Mouse (Mus musculus): Measurements from ENCODE around the gene S1pr5. TPM values are rescaled to one million over a fixed set of nuclear protein-coding genes. Genes with fewer than 3 reads are reported as not detected.
A peak's percentile ranks its signal among the peaks of the same experiment; 100 is the strongest.
"Not testable (repeated sequence)": the region's sequence is repeated elsewhere in the genome, so short reads cannot be mapped to it uniquely, and the experiment has no call there.

S1pr5 gene
- polyA plus RNA-seq, 2 experiments, result 1.6 to 2.5 TPM

DNA sequence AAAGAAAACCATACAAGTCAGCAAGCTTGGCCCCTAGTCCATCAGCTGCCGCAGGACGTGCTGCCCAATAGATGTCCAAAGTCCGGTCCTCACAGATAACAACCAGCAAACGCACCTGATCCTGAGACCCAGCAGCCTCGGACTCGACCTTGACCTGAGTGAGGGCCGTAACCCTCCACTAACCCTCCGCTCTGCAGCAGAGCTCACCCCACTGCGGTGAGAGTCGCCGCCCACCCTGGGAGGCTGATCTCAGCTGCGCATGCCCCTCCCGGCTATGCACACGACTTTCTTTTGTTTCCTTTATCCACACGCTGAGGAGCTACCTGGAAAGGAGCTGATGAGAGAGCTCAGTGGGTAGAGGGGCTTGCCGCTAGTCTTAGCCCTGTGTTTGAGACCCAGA lies 20.9 kb downstream of the S1pr5 start:
- ATAC-seq (ENCODE audit: low FRiP score, low read depth), result peak; percentile 55; the same call in 1 of the 2 replicates
- Histone ChIP-seq H3K27me3 (ENCODE audit: control insufficient read depth, insufficient read depth, low read length) (no peaks in the 10 kb centered on the region), H3K4me1 (ENCODE audit: control insufficient read depth, insufficient read depth, low read length) (peaks cover 7% of the 10 kb centered on the region), H3K36me3 (ENCODE audit: control insufficient read depth, insufficient read depth, low read length) (peaks cover 34% of the 10 kb centered on the region), H3K27ac (replicated peaks; ENCODE audit: low read depth, low read length) (peak overlapping the region; percentile 61; the same call in 1 of the 2 replicates), H3K4me3 (replicated peaks; ENCODE audit: low read length) (peak overlapping the region; percentile 24), H3K9ac (ENCODE audit: low read depth, low read length, severe bottlenecking) (peak overlapping the region; percentile 40), H3K4me2 (replicated peaks; ENCODE audit: low read depth, low read length, severe bottlenecking) (peak overlapping the region; percentile 47), H3K9me3 (ENCODE audit: control insufficient read depth, low read length) (no peaks in the 10 kb centered on the region)
- DNase-seq (ENCODE audit: low spot score), result peak; percentile 49
- WGBS, result 19% methylated on average over 16 of the region's 16 CpGs
- TF ChIP-seq POLR2A (IDR thresholded peaks at IDR 0.05; ENCODE audit: borderline replicate concordance, extremely low read depth, insufficient read depth, insufficient read length), result no peak

DNA sequence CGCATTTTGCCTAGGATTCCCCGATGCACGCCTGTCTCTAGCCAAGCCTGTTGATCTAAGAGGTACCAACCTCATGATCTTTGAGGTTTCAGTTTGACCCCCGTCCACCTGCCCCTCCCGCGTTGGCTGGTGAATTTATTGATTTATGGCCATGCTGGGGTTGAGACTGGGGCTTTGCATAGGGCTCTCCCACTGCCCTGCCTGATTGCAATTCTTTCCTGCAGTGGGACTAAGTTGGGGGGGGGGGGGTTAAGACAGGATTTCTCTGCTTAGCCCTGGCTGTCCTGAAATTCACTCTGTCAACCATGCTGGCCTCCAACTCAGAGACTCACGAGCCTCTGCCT lies 22.9 kb downstream of the S1pr5 start:
- DNase-seq (ENCODE audit: low spot score) (no peak), ATAC-seq (ENCODE audit: low FRiP score, low read depth) (no peak)
- peaks cover 10% of the 10 kb centered on the region for H3K4me1 ChIP-seq (ENCODE audit: control insufficient read depth, insufficient read depth, low read length)
- TF ChIP-seq POLR2A (IDR thresholded peaks at IDR 0.05; ENCODE audit: borderline replicate concordance, extremely low read depth, insufficient read depth, insufficient read length), result no peak
- WGBS, result 10% methylated on average over 7 of the region's 7 CpGs
- H3K36me3 ChIP-seq (ENCODE audit: control insufficient read depth, insufficient read depth, low read length), result peaks cover 14% of the 10 kb centered on the region
- no peak overlapping the region; the same call in 1 of the 2 replicates for H3K9ac ChIP-seq (ENCODE audit: low read depth, low read length, severe bottlenecking)
- peak overlapping the region; percentile 35 for H3K4me3 ChIP-seq (replicated peaks; ENCODE audit: low read length)
- H3K27me3 ChIP-seq (ENCODE audit: control insufficient read depth, insufficient read depth, low read length), result no peaks in the 10 kb centered on the region
- peak overlapping the region; percentile 60 for H3K4me2 ChIP-seq (replicated peaks; ENCODE audit: low read depth, low read length, severe bottlenecking)
- H3K9me3 ChIP-seq (ENCODE audit: control insufficient read depth, low read length), result no peaks in the 10 kb centered on the region
- no peak overlapping the region for H3K27ac ChIP-seq (replicated peaks; ENCODE audit: low read depth, low read length)

DNA sequence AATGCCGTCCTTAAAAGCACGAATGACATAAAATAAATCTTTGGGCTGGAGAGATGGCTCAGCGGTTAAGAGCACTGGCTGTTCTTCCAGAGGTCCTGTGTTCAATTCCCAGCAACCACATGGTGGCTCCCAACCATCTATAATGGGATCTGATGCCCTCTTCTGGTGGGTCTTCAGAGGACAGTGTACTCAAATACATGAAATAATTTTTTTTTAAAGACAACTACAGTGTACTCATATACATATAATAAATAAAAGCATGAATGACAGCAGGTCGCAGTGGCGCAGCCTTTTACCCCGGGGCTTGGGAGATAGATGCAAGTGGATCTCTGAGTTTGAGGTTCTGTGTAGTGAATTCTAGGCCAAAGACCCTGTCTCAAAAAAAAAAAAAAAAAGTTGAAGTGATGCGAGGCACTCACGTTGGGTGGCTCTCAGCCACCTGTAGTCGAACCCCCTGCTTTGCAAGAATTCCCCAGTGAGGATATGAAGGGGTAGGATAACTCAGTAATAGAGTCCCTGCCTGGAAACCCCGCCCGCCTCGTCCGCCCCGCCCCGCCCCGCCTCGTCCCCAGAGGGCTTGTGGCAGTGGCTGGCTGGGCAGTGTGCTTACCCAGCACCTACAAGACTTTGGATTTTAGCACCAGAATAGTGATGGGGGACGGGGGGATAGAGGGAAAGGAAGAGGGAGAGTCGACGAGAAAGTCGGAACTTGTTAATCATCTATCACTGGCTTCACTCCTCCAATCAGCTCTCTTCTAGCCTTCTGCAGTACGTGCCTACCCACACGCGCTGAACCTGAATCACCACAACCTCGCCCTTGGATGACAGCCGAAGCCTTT lies 23.4 kb downstream of the S1pr5 start:
- ATAC-seq (ENCODE audit: low FRiP score, low read depth) (peak; percentile 27; the same call in 1 of the 2 replicates), DNase-seq (ENCODE audit: low spot score) (peak; percentile 67)
- Histone ChIP-seq H3K9ac (ENCODE audit: low read depth, low read length, severe bottlenecking) (peak overlapping the region; percentile 31; the same call in 1 of the 2 replicates), H3K4me3 (replicated peaks; ENCODE audit: low read length) (peak overlapping the region; percentile 35), H3K4me2 (replicated peaks; ENCODE audit: low read depth, low read length, severe bottlenecking) (peak overlapping the region; percentile 60), H3K27me3 (ENCODE audit: control insufficient read depth, insufficient read depth, low read length) (no peaks in the 10 kb centered on the region), H3K27ac (replicated peaks; ENCODE audit: low read depth, low read length) (no peak overlapping the region), H3K4me1 (ENCODE audit: control insufficient read depth, insufficient read depth, low read length) (peaks cover 10% of the 10 kb centered on the region), H3K36me3 (ENCODE audit: control insufficient read depth, insufficient read depth, low read length) (peaks cover 8% of the 10 kb centered on the region), H3K9me3 (ENCODE audit: control insufficient read depth, low read length) (no peaks in the 10 kb centered on the region)
- 18% methylated on average over 26 of the region's 26 CpGs for WGBS
- TF ChIP-seq POLR2A (IDR thresholded peaks at IDR 0.05; ENCODE audit: borderline replicate concordance, extremely low read depth, insufficient read depth, insufficient read length), result no peak

DNA sequence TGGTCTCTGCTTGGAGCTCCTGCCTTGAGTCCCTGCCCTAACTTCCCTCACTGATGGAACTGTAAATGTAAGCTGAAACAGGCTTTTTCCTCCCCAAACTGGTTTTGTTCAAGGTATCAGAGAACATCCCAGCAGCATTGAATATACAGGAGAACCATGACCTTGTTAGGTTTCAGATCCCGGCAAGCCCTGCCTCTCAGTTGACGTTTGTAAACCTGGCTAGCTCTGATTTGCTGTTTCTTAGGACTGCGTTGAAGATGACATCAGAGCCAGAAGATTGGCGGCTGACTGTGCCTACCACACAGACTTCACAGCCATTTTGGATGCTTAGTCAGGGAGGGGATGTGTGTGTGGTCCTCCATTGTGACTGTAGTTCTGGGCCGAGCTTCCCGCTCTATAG lies 24.3 kb downstream of the S1pr5 start:
- DNase-seq (ENCODE audit: low spot score) (no peak), ATAC-seq (ENCODE audit: low FRiP score, low read depth) (no peak)
- Histone ChIP-seq H3K4me2 (replicated peaks; ENCODE audit: low read depth, low read length, severe bottlenecking) (no peak overlapping the region), H3K4me3 (replicated peaks; ENCODE audit: low read length) (no peak overlapping the region), H3K27ac (replicated peaks; ENCODE audit: low read depth, low read length) (no peak overlapping the region), H3K9me3 (ENCODE audit: control insufficient read depth, low read length) (no peaks in the 10 kb centered on the region), H3K9ac (ENCODE audit: low read depth, low read length, severe bottlenecking) (no peak overlapping the region), H3K36me3 (ENCODE audit: control insufficient read depth, insufficient read depth, low read length) (no peaks in the 10 kb centered on the region), H3K27me3 (ENCODE audit: control insufficient read depth, insufficient read depth, low read length) (no peaks in the 10 kb centered on the region), H3K4me1 (ENCODE audit: control insufficient read depth, insufficient read depth, low read length) (peaks cover 10% of the 10 kb centered on the region)
- no peak for TF ChIP-seq POLR2A (IDR thresholded peaks at IDR 0.05; ENCODE audit: borderline replicate concordance, extremely low read depth, insufficient read depth, insufficient read length)
- 91% methylated on average over 6 of the region's 6 CpGs for WGBS

DNA sequence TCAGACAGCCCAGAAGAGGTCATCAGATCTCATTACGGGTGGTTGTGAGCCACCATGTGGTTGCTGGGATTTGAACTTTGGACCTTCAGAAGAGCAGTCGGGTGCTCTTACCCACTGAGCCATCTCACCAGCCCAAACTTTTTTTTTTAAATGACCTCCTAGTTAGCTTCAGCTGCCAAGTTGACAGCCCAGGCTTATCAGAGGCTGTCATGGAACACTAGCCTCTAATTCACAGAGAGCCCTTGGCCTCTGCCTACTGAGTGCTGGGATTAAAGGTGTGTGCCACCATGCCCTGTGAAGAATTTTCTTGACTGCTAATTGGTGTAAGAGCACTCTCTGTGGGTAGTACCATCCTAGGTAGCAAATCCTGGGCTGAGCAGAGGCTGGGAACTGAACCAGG lies 24.8 kb downstream of the S1pr5 start:
- 94% methylated on average over 1 of the region's 2 CpGs for WGBS
- not testable (repeated sequence) for H3K36me3 ChIP-seq (ENCODE audit: control insufficient read depth, insufficient read depth, low read length); ATAC-seq (ENCODE audit: low FRiP score, low read depth); H3K27me3 ChIP-seq (ENCODE audit: control insufficient read depth, insufficient read depth, low read length); H3K4me3 ChIP-seq (replicated peaks; ENCODE audit: low read length); H3K4me2 ChIP-seq (replicated peaks; ENCODE audit: low read depth, low read length, severe bottlenecking); H3K27ac ChIP-seq (replicated peaks; ENCODE audit: low read depth, low read length); H3K9ac ChIP-seq (ENCODE audit: low read depth, low read length, severe bottlenecking); H3K9me3 ChIP-seq (ENCODE audit: control insufficient read depth, low read length); DNase-seq (ENCODE audit: low spot score)
- peaks cover 10% of the 10 kb centered on the region for H3K4me1 ChIP-seq (ENCODE audit: control insufficient read depth, insufficient read depth, low read length)

Measured in limb, embryonic 14.5 days (tissue).